20 mouse cellular contexts compared by ENCODE assay signal in genomic region chr13:99233956-99234355, GRCm38 (mm10). TPM values are rescaled to one million over a fixed set of nuclear protein-coding genes. Genes with fewer than 3 reads are reported as not detected.
DNase-seq lines count a peak whose midpoint lies in the region; ATAC-seq and TF ChIP-seq lines count a peak whose summit lies in the region.
"Had no signal": no experiment of that assay in that cellular context is flagged by ENCODE, and none has a peak within 500 bp of the region (broad histone marks: within the 10 kb centered on the region; RNA-seq: fewer than 3 reads in every experiment).

No protein-coding gene starts in this region.

- H3K79me2 ChIP-seq in heart, adult 2 months (replicated peaks; ENCODE audit: control insufficient read depth, insufficient read depth, low read length), result no peaks in the 10 kb centered on the region

- intact Hi-C loops in heart, adult 2 months (cut with DNase I), result no loop called here

- no peaks in the 10 kb centered on the region for H3K27me3 ChIP-seq in heart, adult 2 months (ENCODE audit: control insufficient read depth, insufficient read depth, low read length)
- H3K27me3 ChIP-seq in stomach, embryonic 15.5 days (replicated peaks), result no peaks in the 10 kb centered on the region
- no peaks in the 10 kb centered on the region for H3K27me3 ChIP-seq in stomach, postnatal 0 days (ENCODE audit: control insufficient read depth, insufficient read depth, low read length)
- H3K27me3 ChIP-seq in stomach, embryonic 16.5 days (ENCODE audit: control insufficient read depth, insufficient read depth, low read length), result no peaks in the 10 kb centered on the region
- H3K27me3 ChIP-seq: embryonic facial prominence, embryonic 13.5 days; heart, embryonic 13.5 days; hindbrain, embryonic 15.5 days had no signal

- H3K27ac ChIP-seq in heart, adult 2 months, result peak overlapping the region; percentile 98
- peak overlapping the region; percentile 43; the same call in 1 of the 2 replicates for H3K27ac ChIP-seq in layer of hippocampus, adult 2 months
- H3K27ac ChIP-seq in stomach, embryonic 15.5 days, result 0 out of 2 replicates have a peak overlapping the region, but pooled peaks have one; percentile 16
- H3K27ac ChIP-seq in stomach, postnatal 0 days (replicated peaks), result no peak overlapping the region; the same call in 1 of the 2 replicates
- H3K27ac ChIP-seq in stomach, embryonic 16.5 days (ENCODE audit: low read length), result peak overlapping the region; percentile 53
- H3K27ac ChIP-seq: embryonic facial prominence, embryonic 13.5 days; forebrain, embryonic 10.5 days; hindbrain, embryonic 15.5 days had no signal

- H3K9me3 ChIP-seq in stomach, embryonic 15.5 days, result no peaks in the 10 kb centered on the region
- H3K9me3 ChIP-seq in stomach, postnatal 0 days (ENCODE audit: control insufficient read depth, low read length), result no peaks in the 10 kb centered on the region
- no peaks in the 10 kb centered on the region for H3K9me3 ChIP-seq in stomach, embryonic 16.5 days (replicated peaks; ENCODE audit: control insufficient read depth, low read length)
- H3K9me3 ChIP-seq: embryonic facial prominence, embryonic 13.5 days; forebrain, embryonic 10.5 days; heart, embryonic 13.5 days; hindbrain, embryonic 15.5 days had no signal

- no peak for TF ChIP-seq EP300 in heart, adult 2 months (IDR thresholded peaks at IDR 0.05; ENCODE audit: insufficient read depth, low read depth, low read length)
- no peak for TF ChIP-seq EP300 in stomach, postnatal 0 days (optimal IDR thresholded peaks at IDR 0.05)

- H3K4me1 ChIP-seq in heart, adult 2 months (ENCODE audit: control insufficient read depth, insufficient read depth, low read length), result peaks cover 52% of the 10 kb centered on the region
- H3K4me1 ChIP-seq in stomach, embryonic 15.5 days, result peaks cover 16% of the 10 kb centered on the region
- peaks cover 7% of the 10 kb centered on the region; the same call in 1 of the 2 replicates for H3K4me1 ChIP-seq in stomach, postnatal 0 days (replicated peaks; ENCODE audit: control insufficient read depth, insufficient read depth)
- H3K4me1 ChIP-seq in stomach, embryonic 16.5 days (ENCODE audit: control insufficient read depth, insufficient read depth, low read length), result peaks cover 28% of the 10 kb centered on the region

- no peak overlapping the region for H3K4me2 ChIP-seq in stomach, embryonic 15.5 days
- no peak overlapping the region for H3K4me2 ChIP-seq in stomach, postnatal 0 days (replicated peaks; ENCODE audit: low read depth)
- H3K4me2 ChIP-seq in stomach, embryonic 16.5 days (ENCODE audit: low read depth, low read length), result no peak overlapping the region
- H3K4me2 ChIP-seq: embryonic facial prominence, embryonic 13.5 days; heart, embryonic 13.5 days; hindbrain, embryonic 15.5 days had no signal

- DNase-seq in heart, adult 2 months, result no peak
- no peak for DNase-seq in heart, postnatal 4 days
- DNase-seq in layer of hippocampus, adult 2 months (ENCODE audit: low spot score in 2 of 2), result no peak
- no peak for DNase-seq in layer of hippocampus, postnatal 36 days
- no peak for DNase-seq in stomach, postnatal 0 days (ENCODE audit: low spot score)
- DNase-seq: adrenal gland, postnatal 10 days; cerebellum, adult 11-12 months; cerebellum, adult 9-10 months; cerebellum, postnatal 25 days; heart, postnatal 14 days had no signal

- TF ChIP-seq CTCF in heart, adult 2 months (IDR thresholded peaks at IDR 0.05), result no peak
- no peak for TF ChIP-seq CTCF in layer of hippocampus, adult 2 months (conservative IDR thresholded peaks at IDR 0.05)
- TF ChIP-seq CTCF in stomach, postnatal 0 days (IDR thresholded peaks at IDR 0.05; ENCODE audit: low read depth), result no peak

- 87% methylated on average over 10 of the region's 10 CpGs for WGBS in heart, adult 2 months
- WGBS in stomach, embryonic 15.5 days, result 67% methylated on average over 10 of the region's 10 CpGs
- WGBS in stomach, postnatal 0 days, result 68% methylated on average over 10 of the region's 10 CpGs
- WGBS in stomach, embryonic 16.5 days, result 65% methylated on average over 10 of the region's 10 CpGs

- no peak overlapping the region for H3K4me3 ChIP-seq in heart, adult 2 months
- no peak overlapping the region for H3K4me3 ChIP-seq in layer of hippocampus, adult 2 months
- H3K4me3 ChIP-seq in stomach, embryonic 15.5 days (replicated peaks), result no peak overlapping the region
- no peak overlapping the region for H3K4me3 ChIP-seq in stomach, postnatal 0 days (ENCODE audit: low read depth, low read length)
- no peak overlapping the region for H3K4me3 ChIP-seq in stomach, embryonic 16.5 days (replicated peaks; ENCODE audit: low read length)
- H3K4me3 ChIP-seq: embryonic facial prominence, embryonic 13.5 days; erythroblast, embryonic 14.5 days; forebrain, embryonic 10.5 days; heart, embryonic 13.5 days; hindbrain, embryonic 15.5 days had no signal

- no peak overlapping the region for H3K9ac ChIP-seq in heart, adult 2 months (ENCODE audit: low read depth, low read length)
- H3K9ac ChIP-seq in stomach, embryonic 15.5 days, result no peak overlapping the region
- no peak overlapping the region for H3K9ac ChIP-seq in stomach, postnatal 0 days (ENCODE audit: low read length)
- H3K9ac ChIP-seq in stomach, embryonic 16.5 days (ENCODE audit: low read length), result no peak overlapping the region
- H3K9ac ChIP-seq: embryonic facial prominence, embryonic 13.5 days; heart, embryonic 13.5 days; hindbrain, embryonic 15.5 days had no signal

- TF ChIP-seq POLR2A in heart, adult 2 months (IDR thresholded peaks at IDR 0.05; ENCODE audit: insufficient read depth, low read depth, low read length), result no peak

- H3K36me3 ChIP-seq in heart, adult 2 months (ENCODE audit: control insufficient read depth, insufficient read depth, low read length), result peaks cover 68% of the 10 kb centered on the region
- H3K36me3 ChIP-seq in stomach, embryonic 15.5 days, result no peaks in the 10 kb centered on the region
- H3K36me3 ChIP-seq in stomach, postnatal 0 days (ENCODE audit: control insufficient read depth, insufficient read depth, low read length), result no peaks in the 10 kb centered on the region
- no peaks in the 10 kb centered on the region for H3K36me3 ChIP-seq in stomach, embryonic 16.5 days (ENCODE audit: control insufficient read depth, insufficient read depth, low read length)
- H3K36me3 ChIP-seq: embryonic facial prominence, embryonic 13.5 days; forebrain, embryonic 10.5 days; heart, embryonic 13.5 days; hindbrain, embryonic 15.5 days had no signal

- no peak for ATAC-seq in stomach, embryonic 15.5 days (ENCODE audit: insufficient read depth, low FRiP score, low read depth)
- ATAC-seq in stomach, postnatal 0 days (ENCODE audit: low FRiP score, low TSS enrichment), result no peak
- ATAC-seq in stomach, embryonic 16.5 days (ENCODE audit: insufficient read depth, low FRiP score), result no peak
- ATAC-seq in frontal cortex, adult (ENCODE audit: low TSS enrichment), result no peak
- ATAC-seq: forebrain, embryonic 14.5 days; intestine, embryonic 16.5 days had no signal

RNA-seq across cellular contexts. Expression of gene Zfp366, which starts 49.3 kb away (rescaled TPM):
- total RNA-seq in heart, adult 2 months (2021), result 10 to 100 TPM in 1 of 2 experiments, 1 to 10 TPM in 1; 9.7 to 14.4 TPM
- polyA plus RNA-seq in heart, adult 2 months (2012; rRNA removed), result 5.0 and 7.8 TPM in 2 replicates
- 10 to 100 TPM in 1 of 2 experiments, 1 to 10 TPM in 1; 7.2 to 10.1 TPM for total RNA-seq in heart, postnatal 4 days (2021)
- total RNA-seq in layer of hippocampus, adult 2 months (2021), result 1 to 10 TPM; 2.5 to 4.9 TPM
- total RNA-seq in layer of hippocampus, postnatal 36 days (2021), result 1 to 10 TPM; 4.1 to 4.7 TPM
- polyA plus RNA-seq in stomach, embryonic 15.5 days (2015; fragmentation: Nextera tagmentation; extraction: Ambion mirVana), result 0.57 and 0.68 TPM in 2 replicates
- polyA plus RNA-seq in stomach, postnatal 0 days (2015; fragmentation: Nextera tagmentation; extraction: Ambion mirVana), result 0.25 and 0.33 TPM in 2 replicates
- 0.62 and 0.65 TPM in 2 replicates for polyA plus RNA-seq in stomach, embryonic 16.5 days (2015; fragmentation: Nextera tagmentation; extraction: Ambion mirVana)
- polyA plus RNA-seq: erythroblast, embryonic 14.5 days had no signal
